Mouse (Mus musculus) liver, embryonic 14.5 days (tissue): ENCODE measurements around the gene Pigb. TPM values are rescaled to one million over a fixed set of nuclear protein-coding genes. Genes with fewer than 3 reads are reported as not detected.

Source experiments
- ATAC-seq: fragments of 200-750 bp; cut with Nextera tagmentation; 2 replicates; pipeline ENCODE4 v1.8.0; 2017; ENCODE audit warnings: moderate number of reproducible peaks, mild to moderate bottlenecking, moderate library complexity; ENCODE audit not compliant: insufficient read depth
- DNase-seq, 3 experiments: peaks; one replicate each; pipeline ENCODE4 v3.0.0-alpha.2; 2012 to 2013; ENCODE audit warnings: low read depth in 3 of 3, low spot score in 3 of 3
- H3K27ac ChIP-seq: fragments of 300-500 bp; sonication (generic); 2 replicates; pipeline ENCODE4 v1.5.1; 2014; ENCODE audit warnings: moderate library complexity, mild to moderate bottlenecking, control low read depth, inconsistent platforms
- H3K27me3 ChIP-seq: fragments of 300-500 bp; sonication (generic); 2 replicates; pipeline ENCODE4 v1.6.1; 2014; ENCODE audit warnings: mild to moderate bottlenecking, low read length, moderate library complexity; ENCODE audit not compliant: control insufficient read depth, insufficient read depth
- H3K36me3 ChIP-seq: fragments of 300-500 bp; sonication (generic); replicated peaks from 2 replicates; pipeline ENCODE4 v1.6.1; 2014; ENCODE audit warnings: low read depth; ENCODE audit not compliant: control insufficient read depth, insufficient read depth
- H3K4me1 ChIP-seq, 2 experiments: fragments of 200-500 bp in 1 of 2; fragments of 300-500 bp in 1 of 2; sonication (generic) in 1 of 2; replicated peaks; 2 replicates each; pipeline ENCODE4 v1.6.1; 2012 to 2014; ENCODE audit warnings: antibody characterized with exemption in 1 of 2, inconsistent platforms in 1 of 2, low read length in 1 of 2; ENCODE audit not compliant: control insufficient read depth in 2 of 2, insufficient read depth in 2 of 2
- H3K4me2 ChIP-seq: fragments of 300-500 bp; sonication (generic); 2 replicates; pipeline ENCODE4 v1.6.1; 2014; ENCODE audit warnings: low read depth, mild to moderate bottlenecking, control low read depth, moderate library complexity
- H3K4me3 ChIP-seq, 2 experiments: fragments of 200-500 bp in 1 of 2; fragments of 300-500 bp in 1 of 2; sonication (generic) in 1 of 2; 2 replicates each; pipeline ENCODE4 v1.5.1; 2012 to 2014; ENCODE audit warnings: low read depth in 2 of 2, low read length in 2 of 2, mild to moderate bottlenecking in 2 of 2, control low read depth in 1 of 2, inconsistent platforms in 1 of 2, moderate library complexity in 1 of 2; ENCODE audit not compliant: insufficient read depth in 1 of 2
- H3K9ac ChIP-seq: fragments of 300-500 bp; sonication (generic); replicated peaks from 2 replicates; pipeline ENCODE4 v1.6.1; 2014; ENCODE audit warnings: mild to moderate bottlenecking, control low read depth, moderate library complexity
- H3K9me3 ChIP-seq: fragments of 300-500 bp; sonication (generic); 2 replicates; pipeline ENCODE4 v1.6.1; 2016; ENCODE audit warnings: low read length, mixed read lengths; ENCODE audit not compliant: control insufficient read depth
- CTCF ChIP-seq: IDR thresholded peaks from 2 replicates; pipeline ENCODE4 v1.5.1; 2016; ENCODE audit warnings: antibody characterized with exemption, low read depth, control low read depth
- EP300 ChIP-seq: IDR thresholded peaks from 2 replicates; pipeline ENCODE4 v1.6.1; 2016; ENCODE audit warnings: antibody characterized with exemption, low read depth
- WGBS: fragments of 180-500 bp; shearing (Covaris S2); extraction: QIAGEN DNeasy Blood & Tissue Kit; methylation state at CpG from one replicate; pipeline ENCODE4 v1.1.7; 2014; ENCODE audit not compliant: insufficient replicate concordance; 5-methylcytosine and 5-hydroxymethylcytosine counted together
- polyA plus RNA-seq, 2 experiments: library from polyadenylated mRNA; depleted of rRNA in 1 of 2; stranded (reverse) in 1 of 2; unstranded in 1 of 2; fragments of >200 nt; fragmentation: Nextera tagmentation in 1 of 2; extraction: Ambion mirVana in 1 of 2; gene quantifications; 2 replicates each; pipeline versions ENCODE4 v1.2.1 to v1.2.3; 2012 to 2014

Pigb gene
- polyA plus RNA-seq, 2 experiments = 4.3 to 5.2 TPM

DNA sequence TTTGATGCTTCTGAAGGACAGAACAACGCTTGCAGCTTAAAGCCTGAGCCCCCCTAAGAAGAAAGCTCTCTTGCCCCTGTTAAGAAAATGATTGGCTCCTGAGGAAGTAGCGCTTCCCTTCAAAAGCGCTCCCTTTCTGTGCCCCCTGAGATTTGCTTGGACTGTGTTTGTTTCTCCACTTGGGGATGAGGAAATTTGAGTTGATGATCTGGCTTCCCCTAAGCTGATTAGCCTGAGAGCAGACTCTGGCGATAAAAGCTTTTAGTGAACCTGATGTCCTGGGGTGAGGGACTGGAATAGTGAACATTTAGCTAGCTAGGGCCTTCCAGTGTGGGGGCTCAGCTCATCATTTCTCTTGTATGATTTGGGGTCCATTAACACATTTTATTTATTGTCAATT, 8.7 kb upstream of the Pigb start:
- DNase-seq (no peak), ATAC-seq (no peak)
- Histone ChIP-seq H3K4me1 (peaks cover 0 to 4% of the 10 kb centered on the region in 2 experiments; a peak in 3 of 4 replicates), H3K4me3 (no peak overlapping the region), H3K9ac (no peak overlapping the region), H3K27me3 (no peaks in the 10 kb centered on the region), H3K4me2 (no peak overlapping the region), H3K9me3 (no peaks in the 10 kb centered on the region), H3K27ac (no peak overlapping the region), H3K36me3 (no peaks in the 10 kb centered on the region)
- TF ChIP-seq CTCF (no peak), EP300 (no peak)
- 23% methylated on average over 4 of the region's 4 CpGs for WGBS

GRCm38 (mm10) chr9:73047906-73048305, 7.7 kb upstream of the Pigb start:
- WGBS = 58% methylated on average over 2 of the region's 2 CpGs
- H3K9me3 ChIP-seq = no peaks in the 10 kb centered on the region
- H3K4me2 ChIP-seq = no peak overlapping the region
- DNase-seq = no peak
- no peak for ATAC-seq
- TF ChIP-seq EP300 = no peak
- TF ChIP-seq CTCF = no peak
- no peaks in the 10 kb centered on the region for H3K27me3 ChIP-seq
- no peak overlapping the region for H3K4me3 ChIP-seq
- no peak overlapping the region for H3K9ac ChIP-seq
- H3K36me3 ChIP-seq = no peaks in the 10 kb centered on the region
- H3K27ac ChIP-seq = no peak overlapping the region
- H3K4me1 ChIP-seq = peaks cover 0 to 4% of the 10 kb centered on the region in 2 experiments; a peak in 3 of 4 replicates

- Histone ChIP-seq H3K9ac (no peak overlapping the region), H3K27ac (no peak overlapping the region), H3K36me3 (no peaks in the 10 kb centered on the region), H3K4me2 (no peak overlapping the region; the same call in 1 of the 2 replicates), H3K4me1 (peaks cover 0 to 6% of the 10 kb centered on the region in 2 experiments; a peak in 3 of 4 replicates), H3K27me3 (no peaks in the 10 kb centered on the region), H3K4me3 (no peak overlapping the region), H3K9me3 (no peaks in the 10 kb centered on the region)
- TF ChIP-seq CTCF = no peak
- no peak for TF ChIP-seq EP300
- DNase-seq = no peak
- ATAC-seq = no peak
- 40% methylated on average over 10 of the region's 10 CpGs for WGBS
Observed at GRCm38 (mm10) chr9:73045711-73046110, 5.5 kb upstream of the Pigb start.

- TF ChIP-seq CTCF (no peak), EP300 (no peak)
- Histone ChIP-seq H3K9me3 (no peaks in the 10 kb centered on the region), H3K27ac (no peak overlapping the region), H3K36me3 (no peaks in the 10 kb centered on the region), H3K27me3 (no peaks in the 10 kb centered on the region), H3K4me1 (peaks cover 3 to 10% of the 10 kb centered on the region in 2 experiments), H3K4me2 (peak overlapping the region; percentile 66), H3K4me3 (peak overlapping the region; percentile 53 to 59), H3K9ac (peak overlapping the region; percentile 4; the same call in 1 of the 2 replicates)
- DNase-seq (no peak), ATAC-seq (no peak)
- WGBS = 7% methylated on average over 7 of the region's 7 CpGs
Observed at GRCm38 (mm10) chr9:73045204-73045603, 5.0 kb upstream of the Pigb start.

DNA sequence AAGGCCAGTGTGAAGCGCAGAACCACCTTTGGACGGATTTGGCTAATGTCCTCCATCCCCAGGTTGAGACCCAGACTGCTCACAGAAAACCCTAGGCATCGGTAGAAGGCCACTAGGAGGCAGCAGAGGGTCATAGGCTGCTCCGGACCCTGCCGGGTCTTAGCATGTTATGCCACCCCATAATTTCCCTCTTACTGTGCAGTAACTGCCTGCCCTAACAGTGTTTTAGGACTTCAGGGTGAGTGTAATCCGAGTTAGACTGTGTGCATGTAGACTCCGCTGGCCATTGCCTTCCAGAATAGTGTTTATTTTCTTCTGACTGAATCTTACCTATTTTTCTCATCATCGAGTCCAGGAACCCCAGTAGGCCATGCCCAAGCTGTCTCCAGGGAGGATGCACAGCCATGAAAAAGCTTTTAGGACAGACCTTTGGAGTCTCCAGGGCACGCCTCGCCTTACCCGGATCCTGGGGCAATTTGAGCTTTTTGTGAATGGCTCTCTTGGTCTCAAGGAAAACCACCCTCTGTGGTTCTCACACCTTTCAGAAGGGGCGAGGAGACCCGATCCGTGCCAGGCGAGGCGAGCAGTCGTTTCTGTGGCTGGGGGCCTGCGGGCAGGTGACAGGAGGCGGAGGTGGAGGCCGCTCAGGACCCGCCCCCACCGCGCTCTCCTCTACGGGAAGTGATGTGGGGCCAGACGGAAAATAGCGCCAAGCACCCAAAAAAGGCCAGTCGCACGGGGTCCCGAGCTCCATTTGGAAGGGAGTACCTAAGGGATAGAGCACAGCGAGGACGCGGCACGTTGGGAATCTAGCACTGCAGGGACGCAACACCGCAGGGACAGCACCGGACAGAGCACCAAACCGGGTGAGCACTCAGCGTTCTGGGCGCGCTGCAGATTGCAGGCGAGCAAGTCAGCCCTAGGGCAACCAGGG, 4.2 kb upstream of the Pigb start, which contains the start of gene Rab27a:
Rab27a (plus strand) TSS at position 709 of the 934 bp plus-strand sequence.
- no peaks in the 10 kb centered on the region for H3K36me3 ChIP-seq
- ATAC-seq (peak; percentile 62), DNase-seq (peak; percentile 54 to 62 (median 59))
- no peaks in the 10 kb centered on the region for H3K9me3 ChIP-seq
- H3K27ac ChIP-seq = no peak within 1 kb of the TSS
- no peaks in the 10 kb centered on the region for H3K27me3 ChIP-seq
- peak within 1 kb of the TSS; percentile 66 for H3K4me2 ChIP-seq
- peak; percentile 96 for TF ChIP-seq CTCF
- TF ChIP-seq EP300 = no peak
- H3K4me1 ChIP-seq = peaks cover 5 to 11% of the 10 kb centered on the region in 2 experiments
- H3K4me3 ChIP-seq = peak within 1 kb of the TSS; percentile 53 to 59
- peak within 1 kb of the TSS; percentile 4; the same call in 1 of the 2 replicates for H3K9ac ChIP-seq
- 2% methylated on average over 41 of the region's 41 CpGs for WGBS
